Mouse (Mus musculus) cerebellum, adult 2 months (tissue): Measurements from ENCODE around the gene Zbtb17. TPM values are rescaled to one million over a fixed set of nuclear protein-coding genes. Genes with fewer than 3 reads are reported as not detected.

ENCODE experiments used
- DNase-seq, 2 experiments: peaks; one replicate each; pipeline ENCODE4 v3.0.0; 2021
- H3K27ac ChIP-seq: fragments of 200-500 bp; 2 replicates; pipeline ENCODE4 v1.5.1; 2012; ENCODE audit warnings: low read length, control low read depth, inconsistent platforms; ENCODE audit not compliant: insufficient read depth
- H3K27me3 ChIP-seq: fragments of 200-500 bp; 2 replicates; pipeline ENCODE4 v1.6.1; 2012; ENCODE audit warnings: inconsistent platforms, mild to moderate bottlenecking, low read length, moderate library complexity; ENCODE audit not compliant: control insufficient read depth, insufficient read depth
- H3K4me1 ChIP-seq: fragments of 200-500 bp; 2 replicates; pipeline ENCODE4 v1.6.1; 2011; ENCODE audit warnings: low read length; ENCODE audit not compliant: control insufficient read depth, insufficient read depth
- H3K4me3 ChIP-seq: fragments of 200-500 bp; replicated peaks from 2 replicates; pipeline ENCODE3; 2011; ENCODE audit warnings: mild to moderate bottlenecking, low read depth, low read length, control low read depth; ENCODE audit not compliant: insufficient read depth
- CTCF ChIP-seq: fragments of 200-500 bp; IDR thresholded peaks from 2 replicates; pipeline ENCODE4 v1.5.1; 2011; ENCODE audit warnings: low read depth, mild to moderate bottlenecking, control low read depth, low read length, moderate library complexity, borderline replicate concordance; ENCODE audit not compliant: insufficient read depth
- POLR2A ChIP-seq: fragments of 200-500 bp; IDR thresholded peaks from 2 replicates; pipeline ENCODE4 v1.6.1; 2011; ENCODE audit warnings: low read length, control low read depth, borderline replicate concordance; ENCODE audit not compliant: insufficient read depth
- WGBS: fragments of 180-500 bp; shearing (Covaris S2); methylation state at CpG from one replicate; pipeline ENCODE4 v1.1.7; 2018; 5-methylcytosine and 5-hydroxymethylcytosine counted together
- polyA plus RNA-seq: library from polyadenylated mRNA; depleted of rRNA; stranded (reverse); fragments of >200 nt; gene quantifications from 2 replicates; pipeline ENCODE4 v1.2.3, GENCODE M21; 2012

Gene Zbtb17
- polyA plus RNA-seq, 1 experiment: 34.7 TPM

DNA sequence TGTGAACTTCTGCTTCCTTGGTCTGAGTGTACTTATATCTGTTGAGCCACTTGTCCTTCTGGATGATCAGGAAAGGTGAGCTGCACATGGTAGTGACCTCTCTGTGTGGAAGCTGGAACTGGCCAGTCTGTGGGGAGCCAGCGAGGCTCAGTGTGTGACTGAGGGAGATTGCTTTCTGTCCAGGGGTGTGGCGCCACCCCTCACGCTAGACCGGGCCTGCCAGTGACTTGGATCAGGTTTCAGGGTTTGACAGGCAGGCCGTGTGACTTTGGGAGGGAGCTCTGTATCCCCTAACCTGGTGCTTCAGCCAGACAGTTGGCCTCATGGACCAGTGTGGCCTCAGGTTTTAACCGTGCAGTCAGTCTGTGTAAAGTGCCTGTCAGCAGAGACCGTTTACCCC is 13.8 kb downstream of the Zbtb17 start:
- Histone ChIP-seq H3K4me3 (no peak overlapping the region), H3K27me3 (no peaks in the 10 kb centered on the region), H3K4me1 (peaks cover 8% of the 10 kb centered on the region), H3K27ac (no peak overlapping the region)
- DNase-seq: no peak
- WGBS: 30% methylated on average over 7 of the region's 7 CpGs
- no peak for TF ChIP-seq CTCF
- TF ChIP-seq POLR2A: no peak

- Histone ChIP-seq H3K4me3 (no peak overlapping the region), H3K27ac (no peak overlapping the region), H3K27me3 (no peaks in the 10 kb centered on the region), H3K4me1 (peaks cover 6% of the 10 kb centered on the region)
- WGBS: 84% methylated on average over 3 of the region's 3 CpGs
- no peak for DNase-seq
- no peak for TF ChIP-seq POLR2A
Measured at GRCm38 (mm10) chr4:141458888-141459287, 14.4 kb downstream of the Zbtb17 start.

GRCm38 (mm10) chr4:141459766-141460165 is 15.3 kb downstream of the Zbtb17 start:
- no peak overlapping the region for H3K27ac ChIP-seq
- DNase-seq: no peak
- TF ChIP-seq POLR2A: no peak
- no peak for TF ChIP-seq CTCF
- H3K4me1 ChIP-seq: peaks cover 6% of the 10 kb centered on the region
- H3K27me3 ChIP-seq: no peaks in the 10 kb centered on the region
- 88% methylated on average over 9 of the region's 9 CpGs for WGBS
- no peak overlapping the region for H3K4me3 ChIP-seq

DNA sequence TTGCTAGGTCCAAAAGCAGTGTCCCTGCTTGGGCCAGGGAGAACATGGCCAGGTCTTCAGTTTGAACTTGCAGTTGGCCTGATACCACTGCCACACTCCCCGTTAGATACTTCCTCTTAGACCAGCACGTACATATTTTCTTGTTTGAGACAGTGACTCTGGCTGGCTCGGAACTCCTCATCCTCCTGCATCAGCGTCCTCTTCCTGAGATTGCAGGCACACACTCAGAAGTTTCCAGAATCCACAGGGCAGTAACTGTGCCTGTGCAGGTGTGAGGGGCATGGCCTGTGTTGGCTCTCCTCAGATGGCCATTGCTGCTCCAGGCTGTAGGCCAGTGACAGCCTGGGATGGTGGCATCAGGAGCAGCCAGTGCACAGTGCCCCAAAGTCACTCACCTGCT is 16.0 kb downstream of the Zbtb17 start:
- TF ChIP-seq POLR2A: no peak
- no peak for TF ChIP-seq CTCF
- DNase-seq: no peak
- no peak overlapping the region for H3K4me3 ChIP-seq
- H3K4me1 ChIP-seq: peaks cover 6% of the 10 kb centered on the region
- no peak overlapping the region for H3K27ac ChIP-seq
- no peaks in the 10 kb centered on the region for H3K27me3 ChIP-seq
- 94% methylated on average over 4 of the region's 4 CpGs for WGBS

GRCm38 (mm10) chr4:141461088-141461487 is 16.6 kb downstream of the Zbtb17 start:
- H3K27ac ChIP-seq: no peak overlapping the region
- peaks cover 6% of the 10 kb centered on the region for H3K4me1 ChIP-seq
- WGBS: 62% methylated on average over 12 of the region's 12 CpGs
- H3K4me3 ChIP-seq: no peak overlapping the region
- no peak for TF ChIP-seq CTCF
- TF ChIP-seq POLR2A: no peak
- no peaks in the 10 kb centered on the region for H3K27me3 ChIP-seq
- no peak for DNase-seq

GRCm38 (mm10) chr4:141461576-141461975 is 17.1 kb downstream of the Zbtb17 start:
- TF ChIP-seq CTCF (no peak), POLR2A (no peak)
- 39% methylated on average over 12 of the region's 12 CpGs for WGBS
- Histone ChIP-seq H3K27ac (no peak overlapping the region), H3K4me1 (peaks cover 9% of the 10 kb centered on the region), H3K4me3 (no peak overlapping the region), H3K27me3 (no peaks in the 10 kb centered on the region)
- DNase-seq: no peak

DNA sequence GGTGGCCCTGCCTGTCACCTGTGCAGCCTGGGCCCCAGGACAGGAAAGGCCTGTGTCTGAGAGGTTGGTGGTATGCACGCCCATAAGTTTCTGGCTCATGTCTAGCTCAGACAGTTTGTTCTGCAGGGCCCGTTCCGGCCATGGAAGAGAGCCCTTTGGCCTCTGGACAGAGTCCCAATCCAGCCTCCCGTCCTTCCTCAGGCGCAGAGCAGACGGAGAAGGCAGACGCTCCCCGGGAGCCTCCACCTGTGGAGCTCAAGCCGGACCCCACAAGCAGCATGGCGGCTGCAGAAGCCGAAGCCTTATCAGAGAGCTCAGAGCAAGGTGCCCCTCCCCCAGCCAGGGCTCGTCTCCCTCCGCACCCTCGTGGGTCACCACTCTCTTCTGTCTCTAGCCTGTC is 19.0 kb downstream of the Zbtb17 start:
- no peak for DNase-seq
- TF ChIP-seq CTCF (no peak), POLR2A (no peak)
- Histone ChIP-seq H3K27ac (no peak overlapping the region), H3K4me1 (peaks cover 22% of the 10 kb centered on the region), H3K27me3 (no peaks in the 10 kb centered on the region), H3K4me3 (no peak overlapping the region)
- WGBS: 67% methylated on average over 14 of the region's 14 CpGs

DNA sequence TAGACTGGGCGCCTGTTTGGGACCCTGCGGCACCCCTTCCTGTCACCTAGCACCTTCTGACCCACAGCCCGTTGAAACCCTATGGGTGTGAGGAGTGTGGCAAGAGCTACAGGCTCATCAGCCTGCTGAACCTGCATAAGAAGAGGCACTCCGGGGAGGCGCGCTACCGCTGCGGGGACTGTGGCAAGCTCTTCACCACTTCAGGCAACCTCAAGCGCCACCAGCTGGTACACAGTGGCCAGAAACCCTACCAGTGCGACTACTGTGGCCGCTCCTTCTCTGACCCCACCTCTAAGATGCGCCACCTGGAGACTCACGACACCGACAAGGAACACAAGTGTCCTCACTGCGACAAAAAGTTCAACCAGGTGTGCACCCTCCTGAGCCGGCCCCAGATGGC is 20.3 kb downstream of the Zbtb17 start:
- Histone ChIP-seq H3K4me3 (no peak overlapping the region), H3K4me1 (peaks cover 31% of the 10 kb centered on the region), H3K27me3 (no peaks in the 10 kb centered on the region), H3K27ac (no peak overlapping the region)
- no peak for TF ChIP-seq POLR2A
- TF ChIP-seq CTCF: no peak
- no peak for DNase-seq
- 78% methylated on average over 16 of the region's 16 CpGs for WGBS
